Mouse (Mus musculus) forebrain, embryonic 12.5 days (tissue): ENCODE data around the gene Zfp740. TPM values are rescaled to one million over a fixed set of nuclear protein-coding genes. Genes with fewer than 3 reads are reported as not detected.
A peak's percentile ranks its signal among the peaks of the same experiment; 100 is the strongest.

Experiments used
- ATAC-seq: fragments of 200-750 bp; cut with Nextera tagmentation; 2 replicates; pipeline ENCODE4 v1.8.0; 2017; ENCODE audit warnings: moderate TSS enrichment; ENCODE audit not compliant: low FRiP score
- H3K27ac ChIP-seq: fragments of 300-500 bp; sonication (generic); 2 replicates; pipeline ENCODE4 v1.5.1; 2016; ENCODE audit warnings: mild to moderate bottlenecking
- H3K27me3 ChIP-seq: fragments of 300-500 bp; sonication (generic); 2 replicates; pipeline ENCODE4 v1.6.1; 2016; ENCODE audit warnings: mild to moderate bottlenecking
- H3K36me3 ChIP-seq: fragments of 300-500 bp; sonication (generic); replicated peaks from 2 replicates; pipeline ENCODE4 v1.6.1; 2016; ENCODE audit warnings: mild to moderate bottlenecking
- H3K4me1 ChIP-seq: fragments of 300-500 bp; sonication (generic); 2 replicates; pipeline ENCODE4 v1.6.1; 2016
- H3K4me2 ChIP-seq: fragments of 300-500 bp; sonication (generic); 2 replicates; pipeline ENCODE4 v1.6.1; 2016; ENCODE audit warnings: mild to moderate bottlenecking, moderate library complexity
- H3K4me3 ChIP-seq: fragments of 300-500 bp; sonication (generic); replicated peaks from 2 replicates; pipeline ENCODE4 v1.5.1; 2016; ENCODE audit warnings: mild to moderate bottlenecking
- H3K9ac ChIP-seq: fragments of 300-500 bp; sonication (generic); 2 replicates; pipeline ENCODE4 v1.6.1; 2016; ENCODE audit warnings: mild to moderate bottlenecking
- H3K9me3 ChIP-seq: fragments of 300-500 bp; sonication (generic); 2 replicates; pipeline ENCODE4 v1.6.1; 2016
- WGBS: fragments of 180-500 bp; shearing (Covaris S2); methylation state at CpG from one replicate; pipeline ENCODE4 v1.1.7; 2016; 5-methylcytosine and 5-hydroxymethylcytosine counted together
- polyA plus RNA-seq: library from polyadenylated mRNA; unstranded; fragments of >200 nt; fragmentation: Nextera tagmentation; extraction: Ambion mirVana; gene quantifications from 2 replicates; pipeline ENCODE4 v1.2.1, GENCODE M21; 2016

The Zfp740 gene
- polyA plus RNA-seq, 1 experiment from 2014 or later: 132 TPM

DNA sequence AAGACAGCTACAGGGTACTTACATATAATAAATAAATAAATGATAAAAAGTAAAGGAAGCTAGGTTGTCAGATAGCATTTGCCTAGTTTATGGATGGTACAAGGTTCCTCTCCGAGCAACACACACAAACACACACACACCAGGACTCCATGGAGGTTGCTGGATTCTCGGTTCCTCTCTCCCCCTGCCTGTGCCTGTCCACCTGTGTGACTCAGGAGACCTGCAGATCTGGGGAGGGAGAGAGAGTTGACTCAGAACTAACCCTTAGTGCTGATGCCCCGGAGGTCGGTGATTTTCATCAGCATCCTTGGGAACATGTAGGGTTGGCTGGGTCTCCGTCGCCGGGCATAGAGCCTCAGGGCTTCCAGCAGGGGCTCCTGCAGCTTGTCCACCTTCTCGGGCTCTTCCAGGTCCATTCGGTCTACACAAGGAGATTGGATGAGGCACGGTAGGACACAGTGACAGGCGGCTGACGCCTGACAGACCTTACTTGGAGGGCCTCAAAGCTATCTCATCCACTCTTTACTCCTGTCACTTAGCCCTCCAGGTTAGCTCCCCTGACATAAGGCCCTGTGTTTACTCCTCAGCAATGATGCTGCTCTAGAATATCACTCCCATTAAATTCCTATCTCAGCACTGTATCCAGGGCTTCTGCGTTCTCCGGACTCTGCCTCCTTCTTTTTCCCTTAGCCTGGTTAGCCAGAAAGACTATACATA, 35.7 kb downstream of the Zfp740 start:
- Histone ChIP-seq H3K27me3 (peaks cover 29% of the 10 kb centered on the region), H3K9ac (no peak overlapping the region), H3K36me3 (no peaks in the 10 kb centered on the region), H3K4me2 (no peak overlapping the region), H3K4me3 (no peak overlapping the region), H3K27ac (no peak overlapping the region), H3K4me1 (peaks cover 29% of the 10 kb centered on the region), H3K9me3 (no peaks in the 10 kb centered on the region)
- no peak for ATAC-seq
- 82% methylated on average over 14 of the region's 14 CpGs for WGBS

DNA sequence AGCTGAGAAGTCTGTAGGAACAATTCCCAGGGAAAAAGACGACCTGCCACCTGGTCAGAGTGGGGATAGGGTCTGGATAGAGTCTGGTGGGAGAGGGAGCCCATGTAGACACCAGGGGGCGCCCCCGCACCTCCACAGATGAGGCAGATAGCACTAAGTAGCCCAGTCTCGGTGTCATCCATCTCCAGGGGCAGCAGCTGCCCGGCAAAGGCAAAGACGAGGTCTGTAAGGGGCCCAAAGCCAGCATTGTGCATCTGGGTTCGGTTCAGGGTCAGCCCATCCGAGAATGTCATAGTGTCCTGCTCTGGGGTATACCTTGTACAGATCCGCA, 36.2 kb downstream of the Zfp740 start:
- peak; percentile 86 for ATAC-seq
- Histone ChIP-seq H3K9me3 (no peaks in the 10 kb centered on the region), H3K9ac (0 out of 2 replicates have a peak overlapping the region, but pooled peaks have one; percentile 36), H3K4me2 (no peak overlapping the region; the same call in 1 of the 2 replicates), H3K4me3 (no peak overlapping the region), H3K27ac (no peak overlapping the region), H3K27me3 (peaks cover 34% of the 10 kb centered on the region), H3K4me1 (peaks cover 29% of the 10 kb centered on the region), H3K36me3 (no peaks in the 10 kb centered on the region)
- 16% methylated on average over 9 of the region's 9 CpGs for WGBS

GRCm38 (mm10) chr15:102239851-102240250, 36.8 kb downstream of the Zfp740 start:
- Histone ChIP-seq H3K4me1 (peaks cover 29% of the 10 kb centered on the region), H3K27me3 (peaks cover 40% of the 10 kb centered on the region), H3K9me3 (no peaks in the 10 kb centered on the region), H3K4me3 (no peak overlapping the region), H3K36me3 (no peaks in the 10 kb centered on the region), H3K27ac (no peak overlapping the region), H3K4me2 (no peak overlapping the region), H3K9ac (no peak overlapping the region)
- ATAC-seq: no peak
- 75% methylated on average over 11 of the region's 11 CpGs for WGBS

DNA sequence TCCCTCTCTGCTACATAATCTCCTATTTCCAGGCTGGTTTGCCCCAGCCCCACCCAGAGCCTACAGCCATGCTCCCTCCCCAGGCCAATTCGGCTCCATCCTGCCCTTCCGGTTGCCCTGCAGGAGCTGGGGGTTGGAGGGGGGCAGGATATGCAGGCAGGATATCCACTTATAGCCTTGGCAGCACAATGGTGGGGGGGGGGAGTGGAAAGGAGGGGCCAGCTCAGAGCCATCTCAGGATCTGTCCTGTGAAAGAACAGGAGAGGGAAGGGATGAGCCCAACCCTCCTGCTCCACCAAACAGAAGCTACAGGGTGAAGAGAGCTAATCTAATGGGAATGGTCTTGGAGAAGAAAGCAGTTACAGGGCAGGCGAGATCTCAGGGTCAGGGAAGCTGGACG, 37.6 kb downstream of the Zfp740 start:
- H3K27me3 ChIP-seq: peaks cover 47% of the 10 kb centered on the region

DNA sequence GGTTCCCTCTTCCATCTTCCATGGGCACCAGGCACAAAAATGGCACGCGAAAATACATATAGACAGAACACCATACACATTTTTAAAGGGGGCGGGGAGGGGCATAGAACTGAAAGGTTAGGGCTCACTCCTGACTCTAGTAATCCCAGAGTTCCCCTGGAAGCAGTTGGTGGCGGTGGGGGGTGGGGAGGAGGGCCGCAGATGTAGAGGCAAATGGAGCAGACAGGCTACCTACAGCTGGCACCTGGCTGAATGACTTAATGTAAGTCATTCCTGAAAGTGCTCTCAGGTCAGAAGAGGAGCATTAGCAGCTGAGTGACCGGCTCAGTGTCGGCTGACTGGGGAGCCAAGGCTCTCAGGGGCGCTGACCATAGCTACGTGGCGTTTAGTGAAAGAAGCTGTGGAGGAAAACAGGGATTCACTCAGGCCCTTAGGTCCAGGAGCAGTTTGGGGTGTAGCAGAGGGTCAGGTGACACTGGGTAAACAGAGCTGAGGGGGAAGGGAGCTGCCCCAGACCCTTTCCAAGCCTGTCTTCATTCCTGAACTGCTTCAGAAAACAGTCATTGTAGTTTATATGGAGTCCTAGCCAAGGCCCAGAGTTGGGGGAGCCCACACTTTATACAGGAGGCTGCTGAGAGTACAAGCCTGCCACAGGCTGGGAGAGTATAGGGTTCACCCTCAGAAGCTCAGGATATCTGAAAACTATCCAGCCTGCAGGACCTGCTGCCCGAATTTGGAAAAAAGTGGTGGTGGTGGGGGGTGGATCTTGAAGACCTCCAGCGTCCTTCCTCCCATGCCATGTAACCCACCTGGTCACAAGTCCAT, 39.6 kb downstream of the Zfp740 start:
- no peak for ATAC-seq
- no peak overlapping the region for H3K4me2 ChIP-seq
- peaks cover 42% of the 10 kb centered on the region for H3K4me1 ChIP-seq
- H3K4me3 ChIP-seq: no peak overlapping the region
- H3K9me3 ChIP-seq: no peaks in the 10 kb centered on the region
- H3K27me3 ChIP-seq: peaks cover 64% of the 10 kb centered on the region
- WGBS: 28% methylated on average over 12 of the region's 12 CpGs
- H3K9ac ChIP-seq: no peak overlapping the region
- no peaks in the 10 kb centered on the region for H3K36me3 ChIP-seq
- H3K27ac ChIP-seq: no peak overlapping the region

More for the DNA sequence above, 37.6 kb downstream of the Zfp740 start:
- no peak for ATAC-seq
- Histone ChIP-seq H3K27ac (no peak overlapping the region), H3K9me3 (no peaks in the 10 kb centered on the region), H3K4me3 (no peak overlapping the region), H3K36me3 (no peaks in the 10 kb centered on the region), H3K4me2 (no peak overlapping the region), H3K9ac (no peak overlapping the region), H3K4me1 (peaks cover 26% of the 10 kb centered on the region)
- WGBS: 90% methylated on average over 4 of the region's 4 CpGs

DNA sequence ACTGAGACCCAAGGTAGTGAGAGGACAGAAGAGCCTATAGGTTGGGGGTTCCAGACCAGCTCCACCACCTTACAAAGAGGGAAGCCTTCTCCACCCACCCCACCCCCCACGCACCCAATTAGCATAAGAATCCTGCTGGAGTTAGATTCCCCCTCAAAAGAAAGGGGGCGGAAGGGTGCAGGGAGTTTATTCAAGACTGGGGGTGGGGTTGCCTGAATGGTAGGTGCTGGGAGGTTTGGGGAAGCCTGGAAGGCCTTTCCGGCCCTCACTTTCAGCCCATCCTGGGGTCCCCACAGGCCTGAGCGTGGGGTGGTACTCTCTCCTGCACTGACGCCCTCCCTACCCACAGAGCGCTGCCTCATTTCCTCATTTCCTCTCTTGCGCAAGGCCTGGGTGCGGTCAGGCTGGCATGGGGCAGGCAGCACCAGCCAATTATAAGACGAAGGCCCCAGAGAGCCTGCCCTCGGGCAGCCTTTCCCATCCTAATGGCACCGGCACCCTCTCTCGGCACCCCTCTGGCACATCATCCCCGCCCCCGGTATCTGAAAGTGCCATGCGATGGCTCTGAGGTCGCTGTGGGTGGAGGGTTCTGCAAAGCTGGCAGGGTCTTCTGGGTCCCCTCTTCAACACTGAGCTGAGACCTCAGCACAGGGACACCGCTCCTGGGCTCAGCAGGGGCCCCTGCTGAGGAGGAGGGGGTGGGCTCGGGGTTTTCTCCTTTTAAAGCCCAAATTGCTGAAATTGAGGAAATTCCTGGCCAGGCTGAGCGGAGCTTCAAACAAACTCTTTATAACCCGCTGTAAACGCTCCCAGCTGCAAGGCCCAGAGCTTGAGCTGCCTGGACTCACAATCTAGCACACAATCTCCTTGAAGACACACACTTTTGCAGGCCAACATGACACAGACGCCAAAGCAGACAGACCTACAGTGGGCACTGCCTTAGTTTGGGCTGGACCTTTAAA, 40.5 kb downstream of the Zfp740 start:
- peaks cover 49% of the 10 kb centered on the region for H3K4me1 ChIP-seq
- H3K4me2 ChIP-seq: peak overlapping the region; percentile 31
- no peaks in the 10 kb centered on the region for H3K36me3 ChIP-seq
- H3K9ac ChIP-seq: 0 out of 2 replicates have a peak overlapping the region, but pooled peaks have one; percentile 29
- ATAC-seq: no peak
- peaks cover 71% of the 10 kb centered on the region for H3K27me3 ChIP-seq
- no peak overlapping the region for H3K27ac ChIP-seq
- WGBS: 8% methylated on average over 22 of the region's 22 CpGs
- no peaks in the 10 kb centered on the region for H3K9me3 ChIP-seq
- 0 out of 2 replicates have a peak overlapping the region, but pooled peaks have one; percentile 1 for H3K4me3 ChIP-seq

GRCm38 (mm10) chr15:102244306-102245191, 41.5 kb downstream of the Zfp740 start:
- H3K4me3 ChIP-seq: 0 out of 2 replicates have a peak overlapping the region, but pooled peaks have one; percentile 65
- H3K27ac ChIP-seq: no peak overlapping the region
- H3K36me3 ChIP-seq: no peaks in the 10 kb centered on the region
- no peak for ATAC-seq
- no peak overlapping the region for H3K9ac ChIP-seq
- WGBS: 10% methylated on average over 19 of the region's 19 CpGs
- no peaks in the 10 kb centered on the region for H3K9me3 ChIP-seq
- peaks cover 82% of the 10 kb centered on the region for H3K27me3 ChIP-seq
- peaks cover 56% of the 10 kb centered on the region for H3K4me1 ChIP-seq
- H3K4me2 ChIP-seq: peak overlapping the region; percentile 98

- Histone ChIP-seq H3K4me1 (peaks cover 58% of the 10 kb centered on the region), H3K9me3 (no peaks in the 10 kb centered on the region)
Measured at GRCm38 (mm10) chr15:102245461-102245881, 42.4 kb downstream of the Zfp740 start.

DNA sequence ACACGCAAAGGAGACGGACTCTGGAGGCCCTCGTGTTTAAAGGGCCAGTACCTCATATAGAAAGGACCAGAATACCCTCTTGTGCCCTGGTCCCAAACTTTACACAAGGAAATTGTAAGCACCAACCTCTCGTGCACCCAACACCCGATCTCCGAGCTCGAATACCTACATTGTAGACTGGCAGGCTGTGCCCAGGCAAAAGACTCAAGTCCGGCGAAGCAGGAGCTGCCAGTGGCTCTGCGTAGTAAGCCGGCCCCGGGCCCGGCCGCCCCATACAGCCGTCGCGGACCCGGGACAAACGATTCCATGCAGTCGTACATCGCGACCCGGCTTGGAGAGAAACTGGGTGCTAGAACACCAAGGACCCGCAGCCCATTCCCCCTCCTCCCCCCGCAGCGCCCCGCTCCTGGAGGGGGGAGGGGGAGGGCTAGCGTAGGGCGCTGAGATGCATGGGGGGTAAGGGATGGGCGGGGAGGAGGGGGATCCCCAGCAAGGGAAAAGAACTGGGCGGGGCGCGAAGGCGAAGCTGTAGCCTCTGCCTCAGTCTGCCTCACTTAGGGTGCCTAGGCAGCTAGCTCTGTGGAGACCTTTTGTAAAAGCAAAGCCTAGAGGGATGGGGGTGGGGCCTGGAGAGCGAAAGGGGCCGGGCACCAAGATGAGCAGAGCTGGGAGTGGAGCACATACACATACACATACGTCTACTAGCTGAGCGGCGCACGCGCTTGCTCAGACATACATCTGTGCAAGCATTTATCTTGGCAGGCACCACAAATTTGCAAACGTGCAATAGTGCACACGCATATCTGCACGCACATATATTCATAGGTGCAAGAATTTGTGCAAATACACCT, 43.1 kb downstream of the Zfp740 start:
- Histone ChIP-seq H3K4me3 (peak overlapping the region; percentile 65), H3K27ac (peak overlapping the region; percentile 80), H3K9ac (peak overlapping the region; percentile 65), H3K36me3 (no peaks in the 10 kb centered on the region), H3K9me3 (no peaks in the 10 kb centered on the region), H3K4me2 (peak overlapping the region; percentile 98), H3K4me1 (peaks cover 58% of the 10 kb centered on the region), H3K27me3 (peaks cover 94% of the 10 kb centered on the region)
- ATAC-seq: peak; percentile 79
- under 1% methylated on average over 41 of the region's 44 CpGs for WGBS

More at GRCm38 (mm10) chr15:102245461-102245881, 42.4 kb downstream of the Zfp740 start:
- Histone ChIP-seq H3K36me3 (no peaks in the 10 kb centered on the region), H3K4me2 (peak overlapping the region; percentile 98), H3K9ac (0 out of 2 replicates have a peak overlapping the region, but pooled peaks have one; percentile 17), H3K27ac (no peak overlapping the region), H3K4me3 (peak overlapping the region; percentile 65), H3K27me3 (peaks cover 91% of the 10 kb centered on the region)
- ATAC-seq: no peak
- WGBS: 8% methylated on average over 14 of the region's 14 CpGs

DNA sequence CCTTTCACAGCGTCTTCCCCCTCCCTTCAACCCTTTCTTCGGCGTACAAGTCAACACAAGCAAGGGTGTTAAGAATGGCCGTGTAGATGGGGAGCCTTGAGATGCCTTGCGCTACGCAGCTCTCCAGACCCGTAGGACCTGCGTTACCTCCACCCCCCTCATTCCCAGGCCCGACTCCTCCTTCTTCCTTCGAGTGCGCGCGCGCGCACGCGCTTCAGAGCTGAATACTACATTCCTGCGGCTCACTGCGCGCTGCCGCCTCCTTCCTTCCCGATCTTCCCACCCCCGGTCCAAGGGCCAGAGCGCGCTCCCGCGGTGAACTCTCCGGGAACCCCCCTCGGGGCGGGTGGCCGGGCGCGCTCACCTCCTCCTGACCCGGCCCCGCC, 43.8 kb downstream of the Zfp740 start:
- Histone ChIP-seq H3K27ac (peak overlapping the region; percentile 80), H3K36me3 (no peaks in the 10 kb centered on the region), H3K4me1 (peaks cover 58% of the 10 kb centered on the region), H3K9me3 (no peaks in the 10 kb centered on the region), H3K27me3 (peaks cover 93% of the 10 kb centered on the region), H3K9ac (peak overlapping the region; percentile 65), H3K4me3 (peak overlapping the region; percentile 65), H3K4me2 (peak overlapping the region; percentile 98)
- ATAC-seq: peak; percentile 68
- under 1% methylated on average over 35 of the region's 35 CpGs for WGBS
